Mouse (Mus musculus) stomach, postnatal 0 days (tissue): Measurements from ENCODE around the gene Tspan31.
"Not testable (repeated sequence)": the region's sequence is repeated elsewhere in the genome, so short reads cannot be mapped to it uniquely, and the experiment has no call there.

Experiments
- CTCF ChIP-seq: IDR thresholded peaks from 2 replicates; pipeline ENCODE4 v1.5.1; 2016; ENCODE audit warnings: antibody characterized with exemption, low read depth, mild to moderate bottlenecking, moderate library complexity
- EP300 ChIP-seq: optimal IDR thresholded peaks from 2 replicates; pipeline ENCODE3; 2016; ENCODE audit warnings: antibody characterized with exemption

- TF ChIP-seq EP300, CTCF: not testable (repeated sequence)
These were observed 8.0 kb downstream of the Tspan31 start for GRCm38 (mm10) chr10:127062101-127062500.
